Mouse (Mus musculus) lung, postnatal 4 days (tissue): ENCODE results near the gene Gimap4.
A peak's percentile ranks its signal among the peaks of the same experiment; 100 is the strongest.
"Not testable (repeated sequence)": the region's sequence is repeated elsewhere in the genome, so short reads cannot be mapped to it uniquely, and the experiment has no call there.

Experiments used
- DNase-seq, 2 experiments: peaks; one replicate each; pipeline ENCODE4 v3.0.0; 2021

Gimap4 gene

GRCm38 (mm10) chr6:48676860-48677415 lies 7.4 kb upstream of the Gimap4 start:
- no peak for DNase-seq

- no peak for DNase-seq
Measured at GRCm38 (mm10) chr6:48677492-48678345, 6.6 kb upstream of the Gimap4 start.

GRCm38 (mm10) chr6:48678391-48678790 lies 6.0 kb upstream of the Gimap4 start:
- DNase-seq, result no peak

- no peak for DNase-seq
Measured at GRCm38 (mm10) chr6:48679701-48680100, 4.6 kb upstream of the Gimap4 start.

GRCm38 (mm10) chr6:48680421-48680820 lies 3.9 kb upstream of the Gimap4 start:
- DNase-seq, result no peak

- DNase-seq, result no peak
Measured at GRCm38 (mm10) chr6:48681472-48682090, 2.8 kb upstream of the Gimap4 start.

- no peak for DNase-seq
Measured at GRCm38 (mm10) chr6:48682271-48682670, 2.1 kb upstream of the Gimap4 start.

GRCm38 (mm10) chr6:48683263-48683821 lies 1.0 kb upstream of the Gimap4 start:
- DNase-seq, result not testable (repeated sequence)

- peak in 1 of 2 experiments; percentile 51 for DNase-seq
Measured at GRCm38 (mm10) chr6:48684806-48685205, 457 bp downstream of the Gimap4 start.

- no peak for DNase-seq
Measured at GRCm38 (mm10) chr6:48685251-48685650, 902 bp downstream of the Gimap4 start.

GRCm38 (mm10) chr6:48685694-48686665 lies 1.6 kb downstream of the Gimap4 start:
- DNase-seq, result no peak

GRCm38 (mm10) chr6:48687077-48687476 lies 2.7 kb downstream of the Gimap4 start:
- no peak for DNase-seq

- DNase-seq, result no peak
Measured at GRCm38 (mm10) chr6:48689320-48689719, 5.0 kb downstream of the Gimap4 start.

GRCm38 (mm10) chr6:48692962-48693361 lies 8.6 kb downstream of the Gimap4 start:
- DNase-seq, result no peak

GRCm38 (mm10) chr6:48696830-48697554 lies 12.6 kb downstream of the Gimap4 start:
- no peak for DNase-seq

- DNase-seq, result no peak
Measured at GRCm38 (mm10) chr6:48697555-48697930, 13.2 kb downstream of the Gimap4 start.

GRCm38 (mm10) chr6:48698066-48698856 lies 13.9 kb downstream of the Gimap4 start:
- DNase-seq, result no peak

- DNase-seq, result no peak
Measured at GRCm38 (mm10) chr6:48698888-48699287, 14.5 kb downstream of the Gimap4 start.

GRCm38 (mm10) chr6:48700251-48701075 lies 16.1 kb downstream of the Gimap4 start:
- DNase-seq, result peak; percentile 53 to 56

GRCm38 (mm10) chr6:48702146-48702545 lies 17.8 kb downstream of the Gimap4 start:
- no peak for DNase-seq
